Mouse (Mus musculus) neural tube, embryonic 13.5 days (tissue): ENCODE measurements at regions not wholly inside any gene's neighbourhood (a gene's known extent, or its start where the extent isn't known, plus 50 kb on each side); places are given as distances from the start of the nearest gene placed in this dataset.

Experiments used
- ATAC-seq: fragments of 200-750 bp; cut with Nextera tagmentation; 2 replicates; pipeline ENCODE4 v1.8.0; 2017; ENCODE audit warnings: low read depth, mild to moderate bottlenecking, moderate TSS enrichment, moderate library complexity
- H3K27ac ChIP-seq: fragments of 300-500 bp; sonication (generic); replicated peaks from 2 replicates; pipeline ENCODE4 v1.5.1; 2015; ENCODE audit warnings: moderate library complexity, mild to moderate bottlenecking, inconsistent platforms
- H3K27me3 ChIP-seq: fragments of 300-500 bp; sonication (generic); 2 replicates; pipeline ENCODE4 v1.6.1; 2015; ENCODE audit warnings: mild to moderate bottlenecking, inconsistent platforms
- H3K36me3 ChIP-seq: fragments of 300-500 bp; sonication (generic); 2 replicates; pipeline ENCODE4 v1.6.1; 2015; ENCODE audit warnings: mild to moderate bottlenecking, inconsistent platforms
- H3K4me1 ChIP-seq: fragments of 300-500 bp; sonication (generic); replicated peaks from 2 replicates; pipeline ENCODE4 v1.6.1; 2015; ENCODE audit warnings: inconsistent platforms
- H3K4me2 ChIP-seq: fragments of 300-500 bp; sonication (generic); 2 replicates; pipeline ENCODE4 v1.6.1; 2015; ENCODE audit warnings: inconsistent platforms, mild to moderate bottlenecking, moderate library complexity
- H3K4me3 ChIP-seq: fragments of 300-500 bp; sonication (generic); 2 replicates; pipeline ENCODE4 v1.5.1; 2015; ENCODE audit warnings: mild to moderate bottlenecking, inconsistent platforms
- H3K9ac ChIP-seq: fragments of 300-500 bp; sonication (generic); 2 replicates; pipeline ENCODE4 v1.6.1; 2015; ENCODE audit warnings: moderate library complexity, mild to moderate bottlenecking, inconsistent platforms
- H3K9me3 ChIP-seq: fragments of 300-500 bp; sonication (generic); 2 replicates; pipeline ENCODE4 v1.6.1; 2016; ENCODE audit warnings: inconsistent platforms
- WGBS: fragments of 180-500 bp; shearing (Covaris S2); methylation state at CpG from one replicate; pipeline ENCODE4 v1.1.7; 2015; 5-methylcytosine and 5-hydroxymethylcytosine counted together

DNA sequence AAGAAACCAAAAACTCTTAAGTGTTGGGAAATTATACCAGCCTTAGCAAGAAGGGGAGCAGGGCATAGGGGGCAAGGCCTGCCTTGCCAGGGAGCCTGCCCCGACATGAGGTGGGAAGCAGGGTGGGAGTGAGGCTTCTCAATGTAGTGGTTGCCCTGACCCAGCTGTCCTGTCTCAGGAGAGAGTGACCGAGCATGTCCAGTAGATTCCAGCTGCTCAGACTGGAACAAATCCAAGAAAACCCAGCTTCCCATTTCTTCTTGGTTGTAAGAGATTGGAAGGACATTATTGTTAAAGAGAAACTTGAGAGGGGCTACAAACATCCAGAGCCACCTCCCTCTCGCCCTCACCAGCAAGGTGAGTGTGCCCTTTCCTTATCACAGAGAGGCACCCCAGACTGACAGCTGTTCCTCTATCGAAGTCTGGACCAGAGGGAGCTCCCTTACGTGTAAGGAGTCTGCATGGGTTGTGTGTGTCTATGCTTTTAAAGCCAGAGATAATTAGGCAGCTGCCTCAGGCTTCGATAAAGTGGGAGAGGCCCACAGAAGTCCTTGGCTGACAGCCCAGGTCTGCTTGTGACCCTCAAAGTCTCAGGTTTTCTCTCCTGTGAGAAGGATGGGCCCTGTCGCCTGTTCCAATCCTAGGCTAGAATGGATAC is 608.1 kb downstream of the Zfp706 start:
- ATAC-seq: peak; percentile 38; the same call in 1 of the 2 replicates
- peak overlapping the region; percentile 64 for H3K27ac ChIP-seq

GRCm38 (mm10) chr15:36398099-36398982 is 609.2 kb downstream of the Zfp706 start:
- no peak overlapping the region for H3K4me2 ChIP-seq
- H3K9me3 ChIP-seq: no peaks in the 10 kb centered on the region
- H3K27me3 ChIP-seq: no peaks in the 10 kb centered on the region
- 71% methylated on average over 9 of the region's 9 CpGs for WGBS
- peak; percentile 74 for ATAC-seq
- no peaks in the 10 kb centered on the region for H3K36me3 ChIP-seq
- H3K27ac ChIP-seq: peak overlapping the region; percentile 61
- H3K4me1 ChIP-seq: peaks cover 24% of the 10 kb centered on the region
- no peak overlapping the region for H3K4me3 ChIP-seq
- H3K9ac ChIP-seq: no peak overlapping the region

More for the DNA sequence above, 608.1 kb downstream of the Zfp706 start:
- Histone ChIP-seq H3K4me1 (peaks cover 24% of the 10 kb centered on the region), H3K36me3 (no peaks in the 10 kb centered on the region), H3K4me2 (no peak overlapping the region), H3K27me3 (no peaks in the 10 kb centered on the region), H3K9ac (no peak overlapping the region), H3K9me3 (no peaks in the 10 kb centered on the region), H3K4me3 (no peak overlapping the region)
- WGBS: 50% methylated on average over 7 of the region's 7 CpGs

- no peak overlapping the region for H3K9ac ChIP-seq
- H3K36me3 ChIP-seq: no peaks in the 10 kb centered on the region
- no peaks in the 10 kb centered on the region for H3K27me3 ChIP-seq
- no peak overlapping the region for H3K4me2 ChIP-seq
- WGBS: 90% methylated on average over 6 of the region's 6 CpGs
- H3K9me3 ChIP-seq: no peaks in the 10 kb centered on the region
- no peak overlapping the region for H3K27ac ChIP-seq
- H3K4me3 ChIP-seq: no peak overlapping the region
- peaks cover 24% of the 10 kb centered on the region for H3K4me1 ChIP-seq
- ATAC-seq: no peak
Observed at GRCm38 (mm10) chr15:36396791-36397190, 610.8 kb downstream of the Zfp706 start.

GRCm38 (mm10) chr15:36396245-36396644 is 611.3 kb downstream of the Zfp706 start:
- H3K9ac ChIP-seq: no peak overlapping the region
- no peak overlapping the region for H3K27ac ChIP-seq
- no peaks in the 10 kb centered on the region for H3K9me3 ChIP-seq
- no peak overlapping the region for H3K4me3 ChIP-seq
- WGBS: 63% methylated on average over 2 of the region's 2 CpGs
- ATAC-seq: no peak
- no peak overlapping the region for H3K4me2 ChIP-seq
- no peaks in the 10 kb centered on the region for H3K27me3 ChIP-seq
- no peaks in the 10 kb centered on the region for H3K36me3 ChIP-seq
- H3K4me1 ChIP-seq: peaks cover 24% of the 10 kb centered on the region

- Histone ChIP-seq H3K36me3 (no peaks in the 10 kb centered on the region), H3K9me3 (no peaks in the 10 kb centered on the region), H3K27me3 (no peaks in the 10 kb centered on the region), H3K4me3 (no peak overlapping the region), H3K27ac (no peak overlapping the region), H3K9ac (no peak overlapping the region), H3K4me1 (peaks cover 23% of the 10 kb centered on the region), H3K4me2 (no peak overlapping the region)
- ATAC-seq: no peak
- WGBS: 50% methylated on average over 4 of the region's 4 CpGs
Observed at GRCm38 (mm10) chr15:36395672-36396050, 611.9 kb downstream of the Zfp706 start.

DNA sequence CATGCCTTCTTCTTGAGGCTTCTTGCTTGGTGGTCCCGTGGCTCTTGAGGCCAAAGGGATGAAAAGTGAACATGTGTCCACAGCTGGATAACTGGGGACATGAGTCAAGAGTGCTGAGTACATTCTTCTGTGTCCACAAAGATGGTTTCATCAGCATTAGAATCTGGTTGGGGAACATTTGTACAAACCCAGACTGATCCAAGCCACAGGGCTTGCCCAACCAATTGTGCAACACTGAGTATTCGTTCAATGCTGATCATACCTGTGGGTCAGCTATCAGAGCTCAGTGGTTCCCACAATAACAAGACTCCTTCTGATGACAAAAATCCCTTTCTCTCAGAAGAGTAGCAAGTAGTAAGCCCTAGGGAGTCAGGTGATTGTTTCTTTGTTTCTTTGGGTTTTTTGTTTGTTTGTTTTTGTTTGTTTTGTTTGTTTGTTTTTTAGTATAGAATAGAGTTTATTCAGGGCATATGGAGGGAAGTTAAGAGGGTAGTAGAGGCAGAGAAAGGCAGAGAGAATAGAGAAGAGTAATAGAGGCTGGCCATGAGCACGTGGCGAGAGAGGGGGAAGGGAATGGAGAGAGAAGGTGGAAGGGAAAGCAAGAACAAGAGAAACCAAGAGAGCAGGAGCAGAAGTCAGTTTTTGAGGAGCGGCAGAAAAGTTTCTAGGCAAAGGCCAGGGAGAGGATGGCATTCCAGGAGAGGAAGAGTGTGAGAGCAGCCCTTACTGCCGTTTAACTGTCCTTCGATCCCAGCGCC is 612.5 kb downstream of the Zfp706 start:
- H3K4me1 ChIP-seq: peaks cover 18% of the 10 kb centered on the region
- no peak overlapping the region for H3K4me2 ChIP-seq
- H3K9ac ChIP-seq: no peak overlapping the region
- no peak overlapping the region for H3K27ac ChIP-seq
- WGBS: 72% methylated on average over 8 of the region's 8 CpGs
- no peaks in the 10 kb centered on the region for H3K9me3 ChIP-seq
- H3K36me3 ChIP-seq: no peaks in the 10 kb centered on the region
- H3K4me3 ChIP-seq: no peak overlapping the region
- ATAC-seq: no peak
- no peaks in the 10 kb centered on the region for H3K27me3 ChIP-seq

GRCm38 (mm10) chr15:36389775-36390174 is 617.8 kb downstream of the Zfp706 start:
- Histone ChIP-seq H3K4me1 (no peaks in the 10 kb centered on the region), H3K36me3 (no peaks in the 10 kb centered on the region), H3K4me3 (no peak overlapping the region), H3K27ac (no peak overlapping the region), H3K9me3 (no peaks in the 10 kb centered on the region), H3K9ac (no peak overlapping the region), H3K27me3 (no peaks in the 10 kb centered on the region), H3K4me2 (no peak overlapping the region)
- 77% methylated on average over 4 of the region's 4 CpGs for WGBS
- no peak for ATAC-seq

DNA sequence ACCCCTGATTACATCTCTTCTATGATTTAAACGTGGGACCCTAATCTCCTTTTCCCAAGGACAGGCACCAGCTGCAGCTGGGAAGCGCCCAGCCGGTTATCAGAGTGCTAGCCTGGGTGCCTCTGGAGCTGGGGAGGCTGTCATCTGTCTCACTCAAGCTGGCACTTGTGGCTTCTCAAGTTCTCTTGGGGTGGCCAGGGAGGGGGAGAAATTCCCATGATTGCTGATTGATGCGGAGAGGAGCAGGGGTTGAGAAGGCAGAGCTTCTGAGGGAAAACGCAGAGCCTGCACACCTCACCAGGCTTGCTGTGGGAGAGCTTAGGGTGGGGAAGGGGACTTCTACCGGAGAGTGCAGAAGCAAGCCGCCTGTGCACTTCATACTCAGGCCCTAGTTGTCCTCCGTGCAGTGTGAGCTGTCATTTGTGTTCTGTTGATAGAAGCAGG is 626.3 kb downstream of the Zfp706 start:
- Histone ChIP-seq H3K36me3 (no peaks in the 10 kb centered on the region), H3K4me2 (peak overlapping the region; percentile 44), H3K27me3 (peaks cover 14% of the 10 kb centered on the region), H3K9ac (no peak overlapping the region; the same call in 1 of the 2 replicates), H3K9me3 (no peaks in the 10 kb centered on the region), H3K4me1 (peaks cover 12% of the 10 kb centered on the region), H3K4me3 (peak overlapping the region; percentile 10), H3K27ac (no peak overlapping the region)
- WGBS: 4% methylated on average over 8 of the region's 8 CpGs
- ATAC-seq: peak; percentile 59; the same call in 1 of the 2 replicates

- 9% methylated on average over 17 of the region's 17 CpGs for WGBS
- Histone ChIP-seq H3K9me3 (no peaks in the 10 kb centered on the region), H3K4me2 (peak overlapping the region; percentile 44), H3K27ac (no peak overlapping the region), H3K4me1 (peaks cover 12% of the 10 kb centered on the region), H3K9ac (0 out of 2 replicates have a peak overlapping the region, but pooled peaks have one; percentile 34), H3K36me3 (no peaks in the 10 kb centered on the region), H3K27me3 (peaks cover 14% of the 10 kb centered on the region), H3K4me3 (peak overlapping the region; percentile 10)
- peak; percentile 32; the same call in 1 of the 2 replicates for ATAC-seq
Observed at GRCm38 (mm10) chr15:36380461-36381227, 626.9 kb downstream of the Zfp706 start.

GRCm38 (mm10) chr15:36378640-36379039 is 628.9 kb downstream of the Zfp706 start:
- Histone ChIP-seq H3K27ac (no peak overlapping the region), H3K4me2 (no peak overlapping the region), H3K4me3 (no peak overlapping the region), H3K4me1 (peaks cover 32% of the 10 kb centered on the region), H3K9me3 (no peaks in the 10 kb centered on the region), H3K36me3 (no peaks in the 10 kb centered on the region), H3K9ac (no peak overlapping the region), H3K27me3 (peaks cover 20% of the 10 kb centered on the region)
- 86% methylated on average over 4 of the region's 4 CpGs for WGBS
- ATAC-seq: no peak

DNA sequence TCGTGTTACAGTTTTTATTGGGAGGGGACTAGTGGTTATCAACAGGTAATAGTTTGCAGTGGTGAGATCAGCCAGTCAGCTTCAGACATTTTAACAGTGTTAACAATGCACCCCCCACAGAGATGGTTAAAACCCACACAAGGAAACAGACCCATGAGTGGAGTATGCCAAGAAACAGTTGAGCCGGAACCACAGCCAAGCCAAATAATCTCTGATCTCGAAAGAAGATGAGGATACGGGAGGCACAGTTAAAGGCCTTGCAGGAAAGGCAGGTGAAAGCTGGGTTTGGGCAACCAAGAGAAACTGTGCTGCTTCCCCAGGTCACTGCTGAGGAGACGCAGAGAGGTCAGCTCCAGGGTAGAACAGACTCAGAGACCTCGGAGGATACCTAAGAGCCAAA is 631.0 kb downstream of the Zfp706 start:
- Histone ChIP-seq H3K36me3 (no peaks in the 10 kb centered on the region), H3K27ac (no peak overlapping the region), H3K9me3 (no peaks in the 10 kb centered on the region), H3K4me1 (peaks cover 33% of the 10 kb centered on the region), H3K4me2 (no peak overlapping the region), H3K9ac (no peak overlapping the region), H3K4me3 (no peak overlapping the region), H3K27me3 (peaks cover 15% of the 10 kb centered on the region)
- ATAC-seq: no peak
- 74% methylated on average over 6 of the region's 6 CpGs for WGBS
